Mouse (Mus musculus) neural tube, embryonic 12.5 days (tissue): ENCODE measurements at regions not wholly inside any gene's neighbourhood (a gene's known extent, or its start where the extent isn't known, plus 50 kb on each side); places are given as distances from the start of the nearest gene placed in this dataset. TPM values are rescaled to one million over a fixed set of nuclear protein-coding genes. Genes with fewer than 3 reads are reported as not detected.

ENCODE experiments used
- ATAC-seq: fragments of 200-750 bp; cut with Nextera tagmentation; 2 replicates; pipeline ENCODE4 v1.8.0; 2017; ENCODE audit warnings: low read depth, mild to moderate bottlenecking, moderate TSS enrichment, moderate library complexity; ENCODE audit not compliant: low FRiP score
- H3K27ac ChIP-seq: fragments of 300-500 bp; sonication (generic); 2 replicates; pipeline ENCODE4 v1.5.1; 2016
- H3K27me3 ChIP-seq: fragments of 300-500 bp; sonication (generic); replicated peaks from 2 replicates; pipeline ENCODE4 v1.6.1; 2016; ENCODE audit warnings: mild to moderate bottlenecking
- H3K36me3 ChIP-seq: fragments of 300-500 bp; sonication (generic); 2 replicates; pipeline ENCODE4 v1.6.1; 2016; ENCODE audit warnings: mild to moderate bottlenecking
- H3K4me1 ChIP-seq: fragments of 300-500 bp; sonication (generic); 2 replicates; pipeline ENCODE4 v1.6.1; 2016
- H3K4me2 ChIP-seq: fragments of 300-500 bp; sonication (generic); replicated peaks from 2 replicates; pipeline ENCODE4 v1.6.1; 2016; ENCODE audit warnings: mild to moderate bottlenecking
- H3K4me3 ChIP-seq: fragments of 300-500 bp; sonication (generic); 2 replicates; pipeline ENCODE4 v1.5.1; 2016
- H3K9ac ChIP-seq: fragments of 300-500 bp; sonication (generic); 2 replicates; pipeline ENCODE4 v1.6.1; 2016; ENCODE audit warnings: mild to moderate bottlenecking
- H3K9me3 ChIP-seq: fragments of 300-500 bp; sonication (generic); 2 replicates; pipeline ENCODE4 v1.6.1; 2016; ENCODE audit warnings: mild to moderate bottlenecking
- WGBS: fragments of 180-500 bp; shearing (Covaris S2); methylation state at CpG from one replicate; pipeline ENCODE4 v1.1.7; 2016; 5-methylcytosine and 5-hydroxymethylcytosine counted together
- microRNA-seq: library from miRNA; unstranded; fragments of <30 nt; microRNA quantifications from one replicate; pipeline ENCODE4, GENCODE M21; 2017

DNA sequence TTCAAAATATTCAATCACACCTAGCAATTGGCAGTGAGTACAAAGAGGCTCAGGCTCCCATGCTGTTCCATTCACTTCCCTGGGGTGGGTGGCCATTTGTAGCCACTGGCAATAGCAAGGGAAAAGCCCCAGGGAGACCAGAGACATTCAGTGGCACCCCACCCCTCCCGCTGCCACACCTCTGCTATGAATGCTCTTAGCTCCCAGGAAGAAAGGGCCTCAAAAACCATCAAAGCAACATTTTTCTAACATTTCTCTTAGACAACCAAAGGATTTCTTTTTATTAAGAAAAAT is 152.2 kb downstream of the Gm11361 start:
- peak; percentile 63; the same call in 1 of the 2 replicates for ATAC-seq
- H3K27me3 ChIP-seq, result no peaks in the 10 kb centered on the region
- no peak overlapping the region for H3K9ac ChIP-seq
- no peak overlapping the region for H3K27ac ChIP-seq
- 15% methylated on average over 1 of the region's 1 CpGs for WGBS
- H3K4me1 ChIP-seq, result peaks cover 7% of the 10 kb centered on the region
- H3K4me3 ChIP-seq, result no peak overlapping the region
- no peaks in the 10 kb centered on the region for H3K9me3 ChIP-seq
- no peaks in the 10 kb centered on the region for H3K36me3 ChIP-seq
- H3K4me2 ChIP-seq, result no peak overlapping the region

DNA sequence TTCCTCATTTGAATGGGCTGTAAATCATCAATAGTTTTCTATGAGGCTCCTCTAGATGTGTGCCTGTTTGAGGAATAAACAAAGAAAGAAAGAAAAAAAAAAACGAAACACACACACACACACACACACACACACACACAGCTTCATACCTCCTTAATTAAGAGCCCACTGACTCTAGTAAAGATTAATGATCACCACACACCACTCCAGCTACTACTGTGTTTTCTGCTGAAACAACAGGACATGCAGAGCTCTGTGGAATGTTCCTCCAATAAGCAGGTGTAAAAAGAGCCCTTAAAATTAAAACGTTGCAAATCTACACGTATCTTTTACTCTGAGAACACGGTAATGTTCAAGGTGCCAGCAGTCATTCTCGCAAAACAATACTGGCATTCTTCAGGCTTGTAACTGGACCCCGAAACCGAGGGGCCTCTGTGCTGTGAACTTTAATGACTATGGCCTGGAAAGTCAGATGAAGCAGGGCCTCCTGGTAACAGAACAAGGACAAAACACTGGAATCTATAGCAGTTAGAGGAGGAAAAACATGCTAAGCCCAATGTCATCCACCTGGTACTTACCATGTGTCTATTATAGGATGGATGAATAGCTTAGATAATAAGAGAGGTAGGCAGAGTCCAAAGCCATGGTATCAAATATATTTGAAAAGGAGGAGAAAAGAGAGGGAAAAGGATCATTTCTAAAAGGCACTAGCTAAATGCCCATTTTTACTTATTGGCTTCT is 151.7 kb downstream of the Gm11361 start:
- H3K36me3 ChIP-seq, result no peaks in the 10 kb centered on the region
- H3K4me1 ChIP-seq, result peaks cover 7% of the 10 kb centered on the region
- H3K4me3 ChIP-seq, result no peak overlapping the region
- no peak overlapping the region for H3K4me2 ChIP-seq
- H3K27me3 ChIP-seq, result no peaks in the 10 kb centered on the region
- ATAC-seq, result peak; percentile 56; the same call in 1 of the 2 replicates
- H3K9me3 ChIP-seq, result no peaks in the 10 kb centered on the region
- WGBS, result 8% methylated on average over 7 of the region's 7 CpGs
- H3K9ac ChIP-seq, result no peak overlapping the region
- no peak overlapping the region for H3K27ac ChIP-seq

DNA sequence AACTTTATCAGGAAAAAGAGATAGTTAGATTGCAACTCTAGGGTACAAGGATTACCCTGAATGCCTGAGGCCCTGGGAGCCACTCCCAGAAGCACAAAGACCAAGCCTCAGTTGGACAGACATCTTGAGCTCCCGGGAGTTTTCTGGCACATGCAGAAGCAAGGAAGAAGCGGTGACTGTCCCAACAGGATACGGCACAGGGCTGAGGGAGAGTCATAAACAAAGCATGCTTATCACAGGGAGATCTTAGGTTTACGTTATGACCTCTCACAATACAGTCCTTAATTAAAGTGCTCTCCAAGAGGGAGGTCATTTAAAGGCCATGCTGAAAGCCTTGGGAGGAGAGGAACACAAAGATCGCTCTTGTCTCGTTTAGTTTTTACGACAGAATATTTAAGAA is 143.1 kb downstream of the Gm11361 start:
- H3K9me3 ChIP-seq, result no peaks in the 10 kb centered on the region
- no peak overlapping the region for H3K27ac ChIP-seq
- no peak overlapping the region for H3K9ac ChIP-seq
- no peaks in the 10 kb centered on the region for H3K36me3 ChIP-seq
- 19% methylated on average over 7 of the region's 7 CpGs for WGBS
- ATAC-seq, result no peak
- H3K4me2 ChIP-seq, result no peak overlapping the region
- H3K4me3 ChIP-seq, result no peak overlapping the region
- peaks cover 6% of the 10 kb centered on the region; the same call in 1 of the 2 replicates for H3K4me1 ChIP-seq
- no peaks in the 10 kb centered on the region for H3K27me3 ChIP-seq

Small RNAs in the stretch of these regions (microRNA-seq; reads per million reads assigned to microRNA genes)
- not detected for gene Mir6368
